ENCODE assay signal across 33 mouse cellular contexts in the genomic region with DNA sequence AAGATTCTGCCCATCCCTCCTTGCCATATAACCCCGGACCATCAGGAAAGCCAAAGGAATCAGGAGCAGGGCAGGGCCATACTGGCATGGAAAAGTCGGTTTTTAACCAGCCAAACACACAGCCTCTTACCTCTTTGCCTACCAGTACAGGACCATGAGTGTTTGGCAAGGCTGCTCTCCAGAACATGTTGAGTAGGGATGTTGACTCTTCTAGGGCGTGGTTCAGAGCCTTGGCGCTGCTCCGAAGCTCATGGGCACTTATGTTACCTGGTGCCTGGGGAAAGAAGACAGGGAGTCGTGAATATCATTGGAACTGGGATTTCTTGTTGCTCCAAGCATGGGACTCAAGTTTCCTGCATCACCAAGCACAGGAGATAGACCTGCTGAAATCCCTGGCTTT. TPM values are rescaled to one million over a fixed set of nuclear protein-coding genes. Genes with fewer than 3 reads are reported as not detected.
DNase-seq lines count a peak whose midpoint lies in the region; ATAC-seq and TF ChIP-seq lines count a peak whose summit lies in the region.
"Had no signal": no experiment of that assay in that cellular context is flagged by ENCODE, and none has a peak within 500 bp of the region (broad histone marks: within the 10 kb centered on the region; RNA-seq: fewer than 3 reads in every experiment).

No protein-coding gene starts in this region.

- H3K9me3 ChIP-seq in lung, embryonic 14.5 days (ENCODE audit: low read depth, low read length): no peaks in the 10 kb centered on the region
- no peaks in the 10 kb centered on the region for H3K9me3 ChIP-seq in lung, postnatal 0 days (ENCODE audit: low read length)
- H3K9me3 ChIP-seq in stomach, postnatal 0 days (ENCODE audit: control insufficient read depth, low read length): no peaks in the 10 kb centered on the region
- no peaks in the 10 kb centered on the region for H3K9me3 ChIP-seq in forebrain, embryonic 11.5 days (ENCODE audit: control insufficient read depth, low read length)
- H3K9me3 ChIP-seq: embryonic facial prominence, embryonic 12.5 days; embryonic facial prominence, embryonic 15.5 days; forebrain, embryonic 12.5 days; forebrain, embryonic 15.5 days; heart, embryonic 10.5 days; heart, embryonic 13.5 days; hindbrain, embryonic 12.5 days; hindbrain, embryonic 15.5 days had no signal

- WGBS in lung, embryonic 14.5 days: 68% methylated on average over 6 of the region's 6 CpGs
- WGBS in lung, postnatal 0 days: 44% methylated on average over 6 of the region's 6 CpGs
- WGBS in stomach, postnatal 0 days: 66% methylated on average over 6 of the region's 6 CpGs
- WGBS in forebrain, embryonic 11.5 days: 85% methylated on average over 6 of the region's 6 CpGs

- TF ChIP-seq CTCF in lung, embryonic 14.5 days (IDR thresholded peaks at IDR 0.05; ENCODE audit: low read depth): no peak
- no peak for TF ChIP-seq CTCF in lung, postnatal 0 days (IDR thresholded peaks at IDR 0.05)
- no peak for TF ChIP-seq CTCF in stomach, postnatal 0 days (IDR thresholded peaks at IDR 0.05; ENCODE audit: low read depth)

- no peak overlapping the region for H3K27ac ChIP-seq in lung, embryonic 14.5 days (ENCODE audit: low read depth)
- H3K27ac ChIP-seq in lung, postnatal 0 days (ENCODE audit: low read length): no peak overlapping the region
- H3K27ac ChIP-seq in stomach, postnatal 0 days (replicated peaks): no peak overlapping the region
- no peak overlapping the region for H3K27ac ChIP-seq in forebrain, embryonic 11.5 days (ENCODE audit: low read depth, low read length)
- H3K27ac ChIP-seq: embryonic facial prominence, embryonic 12.5 days; embryonic facial prominence, embryonic 15.5 days; forebrain, embryonic 12.5 days; forebrain, embryonic 15.5 days; heart, adult 2 months; heart, embryonic 10.5 days; heart, embryonic 13.5 days; hindbrain, embryonic 12.5 days; hindbrain, embryonic 15.5 days had no signal

- no peaks in the 10 kb centered on the region for H3K4me1 ChIP-seq in lung, embryonic 14.5 days (ENCODE audit: insufficient read depth)
- no peaks in the 10 kb centered on the region for H3K4me1 ChIP-seq in lung, postnatal 0 days (ENCODE audit: insufficient read depth, low read depth, low read length)
- no peaks in the 10 kb centered on the region for H3K4me1 ChIP-seq in stomach, postnatal 0 days (replicated peaks; ENCODE audit: control insufficient read depth, insufficient read depth)
- no peaks in the 10 kb centered on the region for H3K4me1 ChIP-seq in forebrain, embryonic 11.5 days (replicated peaks; ENCODE audit: control insufficient read depth, insufficient read depth, low read length)
- H3K4me1 ChIP-seq: embryonic facial prominence, embryonic 15.5 days; forebrain, embryonic 15.5 days; hindbrain, embryonic 15.5 days had no signal

- no peak for ATAC-seq in lung, embryonic 14.5 days (ENCODE audit: insufficient read depth)
- peak; percentile 91 for ATAC-seq in lung, postnatal 0 days
- no peak for ATAC-seq in stomach, postnatal 0 days (ENCODE audit: low FRiP score, low TSS enrichment)
- ATAC-seq in forebrain, embryonic 11.5 days (replicated peaks; ENCODE audit: low FRiP score): no peak
- ATAC-seq: CD4-positive, CD25-positive, alpha-beta regulatory T cell, adult 4 months; forebrain, embryonic 15.5 days had no signal

- no peak overlapping the region for H3K9ac ChIP-seq in lung, embryonic 14.5 days
- no peak overlapping the region for H3K9ac ChIP-seq in lung, postnatal 0 days (replicated peaks; ENCODE audit: low read depth)
- H3K9ac ChIP-seq in stomach, postnatal 0 days (ENCODE audit: low read length): no peak overlapping the region
- H3K9ac ChIP-seq in forebrain, embryonic 11.5 days (ENCODE audit: low read length): no peak overlapping the region
- H3K9ac ChIP-seq: embryonic facial prominence, embryonic 12.5 days; embryonic facial prominence, embryonic 15.5 days; forebrain, embryonic 12.5 days; forebrain, embryonic 15.5 days; heart, embryonic 13.5 days; hindbrain, embryonic 12.5 days; hindbrain, embryonic 15.5 days had no signal

- peak; percentile 25; the same call in 1 of the 2 replicates for TF ChIP-seq EP300 in lung, postnatal 0 days (IDR thresholded peaks at IDR 0.05)
- TF ChIP-seq EP300 in stomach, postnatal 0 days (optimal IDR thresholded peaks at IDR 0.05): no peak

- H3K27me3 ChIP-seq in lung, embryonic 14.5 days (ENCODE audit: insufficient read depth, low read length): no peaks in the 10 kb centered on the region
- H3K27me3 ChIP-seq in lung, postnatal 0 days (replicated peaks; ENCODE audit: insufficient read depth, low read length): no peaks in the 10 kb centered on the region
- H3K27me3 ChIP-seq in stomach, postnatal 0 days (ENCODE audit: control insufficient read depth, insufficient read depth, low read length): no peaks in the 10 kb centered on the region
- H3K27me3 ChIP-seq in forebrain, embryonic 11.5 days (ENCODE audit: control insufficient read depth, insufficient read depth, low read length): no peaks in the 10 kb centered on the region
- H3K27me3 ChIP-seq: embryonic facial prominence, embryonic 12.5 days; embryonic facial prominence, embryonic 15.5 days; forebrain, embryonic 12.5 days; forebrain, embryonic 15.5 days; heart, embryonic 13.5 days; hindbrain, embryonic 12.5 days; hindbrain, embryonic 15.5 days had no signal

- H3K4me3 ChIP-seq in lung, embryonic 14.5 days (ENCODE audit: low read depth, low read length): no peak overlapping the region
- no peak overlapping the region for H3K4me3 ChIP-seq in lung, postnatal 0 days (ENCODE audit: low read depth, low read length)
- H3K4me3 ChIP-seq in stomach, postnatal 0 days (ENCODE audit: low read depth, low read length): no peak overlapping the region
- no peak overlapping the region for H3K4me3 ChIP-seq in forebrain, embryonic 11.5 days (ENCODE audit: low read depth, low read length)
- H3K4me3 ChIP-seq: embryonic facial prominence, embryonic 12.5 days; embryonic facial prominence, embryonic 15.5 days; forebrain, embryonic 12.5 days; forebrain, embryonic 15.5 days; heart, adult 2 months; heart, embryonic 10.5 days; heart, embryonic 13.5 days; hindbrain, embryonic 12.5 days; hindbrain, embryonic 15.5 days had no signal

- DNase-seq in lung, embryonic 14.5 days: peak; percentile 46
- peak; percentile 86 for DNase-seq in lung, postnatal 0 days (ENCODE audit: low spot score)
- DNase-seq in lung, postnatal 25 days (ENCODE audit: low spot score): peak; percentile 56
- peak; percentile 23 for DNase-seq in stomach, postnatal 0 days (ENCODE audit: low spot score)
- DNase-seq in forebrain, embryonic 11.5 days (ENCODE audit: low spot score): no peak
- DNase-seq in adrenal gland, postnatal 25 days: no peak
- DNase-seq in frontal cortex, adult 2 months (ENCODE audit: extremely low spot score in 1 of 2, low spot score in 1 of 2): no peak
- DNase-seq in cerebellum, postnatal 36 days: no peak
- DNase-seq: adrenal gland, adult 8-10 months; adrenal gland, postnatal 36 days; cerebellum, adult 18-20 months; cerebellum, adult 9-10 months; cerebellum, postnatal 14 days; gastrocnemius, postnatal 10 days; gastrocnemius, postnatal 36 days; heart, adult 2 months had no signal

- H3K4me2 ChIP-seq in lung, embryonic 14.5 days: no peak overlapping the region
- no peak overlapping the region for H3K4me2 ChIP-seq in lung, postnatal 0 days (replicated peaks; ENCODE audit: low read depth, low read length)
- no peak overlapping the region for H3K4me2 ChIP-seq in stomach, postnatal 0 days (replicated peaks; ENCODE audit: low read depth)
- no peak overlapping the region for H3K4me2 ChIP-seq in forebrain, embryonic 11.5 days (ENCODE audit: low read depth, low read length, severe bottlenecking)
- H3K4me2 ChIP-seq: embryonic facial prominence, embryonic 12.5 days; embryonic facial prominence, embryonic 15.5 days; forebrain, embryonic 12.5 days; forebrain, embryonic 15.5 days; heart, embryonic 13.5 days; hindbrain, embryonic 12.5 days; hindbrain, embryonic 15.5 days had no signal

- no peaks in the 10 kb centered on the region for H3K36me3 ChIP-seq in lung, embryonic 14.5 days (ENCODE audit: insufficient read depth)
- H3K36me3 ChIP-seq in lung, postnatal 0 days (ENCODE audit: insufficient read depth, low read length): no peaks in the 10 kb centered on the region
- H3K36me3 ChIP-seq in stomach, postnatal 0 days (ENCODE audit: control insufficient read depth, insufficient read depth, low read length): no peaks in the 10 kb centered on the region
- H3K36me3 ChIP-seq in forebrain, embryonic 11.5 days (ENCODE audit: control insufficient read depth, insufficient read depth, low read length): no peaks in the 10 kb centered on the region
- H3K36me3 ChIP-seq: embryonic facial prominence, embryonic 12.5 days; embryonic facial prominence, embryonic 15.5 days; forebrain, embryonic 12.5 days had no signal

RNA-seq across cellular contexts. Expression of a gene that starts 19.3 kb away (rescaled TPM):
- not detected in 2 replicates for polyA plus RNA-seq in lung, embryonic 14.5 days (2014; fragmentation: Nextera tagmentation; extraction: Ambion mirVana)
- not detected in 2 replicates for polyA plus RNA-seq in lung, postnatal 0 days (2015; fragmentation: Nextera tagmentation; extraction: Ambion mirVana)
- not detected in 2 replicates for polyA plus RNA-seq in stomach, postnatal 0 days (2015; fragmentation: Nextera tagmentation; extraction: Ambion mirVana)
- polyA plus RNA-seq in forebrain, embryonic 11.5 days (2014; fragmentation: Nextera tagmentation; extraction: Ambion mirVana): not detected in 2 replicates
- not detected in 2 replicates for total RNA-seq in adrenal gland, postnatal 25 days (2021)
- not detected in 2 replicates for polyA plus RNA-seq in frontal cortex, adult 2 months (2012; rRNA removed)
- total RNA-seq: adrenal gland, adult 8-10 months; adrenal gland, postnatal 36 days; common myeloid progenitor, adult 5-6 weeks; gastrocnemius, adult 18-20 months; gastrocnemius, postnatal 10 days; gastrocnemius, postnatal 36 days; granulocyte monocyte progenitor cell, adult 5-6 weeks; heart, adult 2 months; heart, postnatal 25 days; hematopoietic stem cell, adult 5-6 weeks; MEL had no signal
- polyA plus RNA-seq: C2C12; CD4-positive, CD25-positive, alpha-beta regulatory T cell, adult 4 months; embryonic facial prominence, embryonic 12.5 days; embryonic facial prominence, embryonic 15.5 days; forebrain, embryonic 12.5 days; forebrain, embryonic 15.5 days; heart, adult 2 months; heart, embryonic 10.5 days; heart, embryonic 13.5 days; heart, embryonic 16.5 days; hindbrain, embryonic 12.5 days; hindbrain, embryonic 15.5 days had no signal

RNA-seq across cellular contexts. Expression of a gene that starts 35.8 kb away (rescaled TPM):
- 4.4 and 4.6 TPM in 2 replicates for polyA plus RNA-seq in lung, embryonic 14.5 days (2014; fragmentation: Nextera tagmentation; extraction: Ambion mirVana)
- 3.1 and 3.7 TPM in 2 replicates for polyA plus RNA-seq in lung, postnatal 0 days (2015; fragmentation: Nextera tagmentation; extraction: Ambion mirVana)
- polyA plus RNA-seq in stomach, postnatal 0 days (2015; fragmentation: Nextera tagmentation; extraction: Ambion mirVana): 4.8 and 5.6 TPM in 2 replicates
- 6.8 and 7.6 TPM in 2 replicates for polyA plus RNA-seq in forebrain, embryonic 11.5 days (2014; fragmentation: Nextera tagmentation; extraction: Ambion mirVana)
- total RNA-seq in adrenal gland, postnatal 25 days (2021): 9.6 and 11.6 TPM in 2 replicates
- 25.0 and 26.1 TPM in 2 replicates for polyA plus RNA-seq in frontal cortex, adult 2 months (2012; rRNA removed)

Comparison
In these comparisons a context has a peak if more than half of its experiments do, and no peak if none do; other contexts are left out.
1. DNase-seq: peak in lung, embryonic 14.5 days (single experiment), lung, postnatal 0 days (single experiment), lung, postnatal 25 days (single experiment) and stomach, postnatal 0 days (single experiment); none in forebrain, embryonic 11.5 days (single experiment), adrenal gland, postnatal 25 days (single experiment), frontal cortex, adult 2 months (0 of 2) and cerebellum, postnatal 36 days (0 of 2).